Mouse (Mus musculus) midbrain, postnatal 0 days (tissue): ENCODE data around the gene Zfp398. TPM values are rescaled to one million over a fixed set of nuclear protein-coding genes. Genes with fewer than 3 reads are reported as not detected.

Experiments used
- ATAC-seq: fragments of 200-750 bp; cut with Nextera tagmentation; 2 replicates; pipeline ENCODE4 v1.8.0; 2017; ENCODE audit warnings: moderate number of reproducible peaks, mild to moderate bottlenecking, moderate TSS enrichment, moderate library complexity; ENCODE audit not compliant: low FRiP score
- DNase-seq: peaks from one replicate; pipeline ENCODE4 v3.0.0-alpha.2; 2015; ENCODE audit warnings: low spot score
- H3K27ac ChIP-seq: fragments of 300-500 bp; sonication (generic); 2 replicates; pipeline ENCODE4 v1.5.1; 2014; ENCODE audit warnings: low read depth, mild to moderate bottlenecking, low read length, mixed read lengths
- H3K27me3 ChIP-seq: fragments of 300-500 bp; sonication (generic); 2 replicates; pipeline ENCODE4 v1.6.1; 2014; ENCODE audit warnings: low read length, control low read depth, mixed read lengths; ENCODE audit not compliant: insufficient read depth
- H3K36me3 ChIP-seq: fragments of 300-500 bp; sonication (generic); 2 replicates; pipeline ENCODE4 v1.6.1; 2014; ENCODE audit warnings: low read length, control low read depth, mixed read lengths; ENCODE audit not compliant: insufficient read depth
- H3K4me1 ChIP-seq: fragments of 300-500 bp; sonication (generic); 2 replicates; pipeline ENCODE4 v1.6.1; 2014; ENCODE audit warnings: mild to moderate bottlenecking, control low read depth, antibody characterized with exemption, low read length, mixed read lengths; ENCODE audit not compliant: insufficient read depth
- H3K4me2 ChIP-seq: fragments of 300-500 bp; sonication (generic); 2 replicates; pipeline ENCODE4 v1.6.1; 2014; ENCODE audit warnings: low read depth, mild to moderate bottlenecking, low read length, mixed read lengths; ENCODE audit not compliant: poor library complexity, severe bottlenecking
- H3K4me3 ChIP-seq: fragments of 300-500 bp; sonication (generic); 2 replicates; pipeline ENCODE4 v1.5.1; 2014; ENCODE audit warnings: low read depth, mild to moderate bottlenecking, low read length, moderate library complexity
- H3K9ac ChIP-seq: fragments of 300-500 bp; sonication (generic); replicated peaks from 2 replicates; pipeline ENCODE4 v1.6.1; 2014; ENCODE audit warnings: mild to moderate bottlenecking, low read length, moderate library complexity, mixed read lengths; ENCODE audit not compliant: poor library complexity, severe bottlenecking
- H3K9me3 ChIP-seq: fragments of 300-500 bp; sonication (generic); 2 replicates; pipeline ENCODE4 v1.6.1; 2016; ENCODE audit warnings: low read length, control low read depth
- CTCF ChIP-seq: IDR thresholded peaks from 2 replicates; pipeline ENCODE4 v1.5.1; 2016; ENCODE audit warnings: antibody characterized with exemption, mild to moderate bottlenecking
- WGBS: fragments of 180-500 bp; shearing (Covaris S2); extraction: QIAGEN DNeasy Blood & Tissue Kit; methylation state at CpG from one replicate; pipeline ENCODE4 v1.1.7; 2014; 5-methylcytosine and 5-hydroxymethylcytosine counted together
- polyA plus RNA-seq: library from polyadenylated mRNA; unstranded; fragments of >200 nt; fragmentation: Nextera tagmentation; extraction: Ambion mirVana; gene quantifications from 2 replicates; pipeline ENCODE4 v1.2.1, GENCODE M21; 2015
- total RNA-seq: library from RNA; depleted of rRNA; stranded (reverse); fragments of >200 nt; gene quantifications from 2 replicates; pipeline ENCODE4 v1.2.3, GENCODE M21; 2014

The Zfp398 gene
- total and polyA plus RNA-seq, 2 experiments from 2014 or later, result 14.3 to 32.1 TPM

DNA sequence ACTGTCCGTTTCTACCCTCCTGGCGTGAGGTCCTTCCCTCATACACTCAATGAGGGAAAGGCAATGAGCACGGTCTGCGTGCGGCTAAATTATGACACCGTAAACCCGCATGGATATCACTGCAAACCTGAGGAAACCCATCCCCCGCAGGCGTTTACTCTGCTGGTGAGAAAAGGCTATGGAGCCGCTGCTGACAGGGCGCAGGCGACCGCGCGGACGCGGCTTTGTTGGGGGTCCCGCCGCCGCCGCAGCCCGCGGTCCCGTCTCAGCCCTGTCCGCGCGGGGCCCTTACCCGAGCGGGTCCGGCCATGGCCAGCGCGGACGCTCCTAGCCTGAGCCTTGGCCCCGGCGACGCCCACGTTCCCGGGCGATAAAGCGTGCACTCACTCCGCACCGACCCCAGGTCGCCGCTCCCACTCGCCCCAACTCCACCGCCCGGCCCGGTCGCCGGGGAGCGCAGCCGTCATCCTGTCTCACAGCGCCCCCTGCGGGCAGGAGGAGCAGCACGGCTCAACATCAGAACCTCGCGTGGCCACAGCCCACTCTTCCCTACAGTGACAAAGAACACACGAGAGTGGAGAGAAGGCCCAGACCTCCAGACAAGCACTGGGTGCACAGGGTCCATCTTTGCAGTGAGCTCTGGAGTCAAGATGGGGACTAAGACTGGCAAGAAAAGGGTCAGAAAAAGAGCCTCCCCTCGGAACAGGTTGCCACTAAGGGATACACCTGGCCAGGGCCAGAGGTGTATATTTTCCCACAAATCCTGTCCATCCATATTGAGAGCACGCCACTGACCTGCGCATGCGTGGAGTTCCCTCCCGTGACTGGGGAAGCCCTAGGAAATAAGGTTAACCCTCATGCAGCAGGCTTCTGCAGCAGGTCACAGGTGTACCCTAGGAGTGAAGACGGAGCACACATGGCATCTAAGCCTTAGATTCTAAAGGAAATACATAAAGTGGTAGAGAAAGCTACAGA lies 5.1 kb upstream of the Zfp398 start, which contains the start of gene Zfp786:
Gene Zfp786 (minus strand): TSS at position 764 of the 975 bp plus-strand sequence.
- ATAC-seq, result peak; percentile 95

DNA sequence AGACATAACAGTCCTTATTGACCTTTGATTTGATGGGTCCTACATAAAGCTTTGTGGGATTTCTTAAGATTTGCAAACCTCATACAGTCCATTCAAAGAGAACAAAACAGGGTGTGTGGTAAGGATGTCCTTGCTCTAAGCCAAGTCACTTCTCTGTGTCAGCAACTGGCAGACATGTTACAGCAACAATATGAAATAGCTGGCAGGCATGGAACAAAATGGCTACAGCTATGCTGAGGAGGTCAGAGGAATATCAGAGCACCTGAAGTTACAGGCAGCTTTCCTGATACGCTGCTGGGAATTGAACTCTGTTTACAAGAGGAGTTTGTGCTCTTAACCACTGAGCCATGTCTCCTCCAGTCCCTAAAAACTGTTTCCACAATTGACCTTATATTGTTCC lies 3.2 kb upstream of the Zfp398 start:
- no peak overlapping the region for H3K4me2 ChIP-seq
- H3K27me3 ChIP-seq, result no peaks in the 10 kb centered on the region
- no peak for ATAC-seq
- H3K4me1 ChIP-seq, result no peaks in the 10 kb centered on the region
- no peaks in the 10 kb centered on the region for H3K9me3 ChIP-seq
- no peaks in the 10 kb centered on the region for H3K36me3 ChIP-seq
- TF ChIP-seq CTCF, result no peak
- 88% methylated on average over 1 of the region's 1 CpGs for WGBS
- no peak overlapping the region for H3K27ac ChIP-seq
- no peak for DNase-seq
- no peak overlapping the region for H3K9ac ChIP-seq
- no peak overlapping the region for H3K4me3 ChIP-seq

More for the DNA sequence above, 5.1 kb upstream of the Zfp398 start, which contains the start of gene Zfp786:
- H3K36me3 ChIP-seq, result 0 out of 2 replicates have a peak, but pooled peaks cover 2% of the 10 kb centered on the region
- H3K4me2 ChIP-seq, result peak within 1 kb of the TSS; percentile 37
- H3K27me3 ChIP-seq, result no peaks in the 10 kb centered on the region
- peak within 1 kb of the TSS; percentile 94 for H3K9ac ChIP-seq
- no peaks in the 10 kb centered on the region for H3K4me1 ChIP-seq
- peak; percentile 94 for DNase-seq
- H3K4me3 ChIP-seq, result peak within 1 kb of the TSS; percentile 73
- WGBS, result under 1% methylated on average over 62 of the region's 64 CpGs
- TF ChIP-seq CTCF, result peak; percentile 98
- H3K9me3 ChIP-seq, result no peaks in the 10 kb centered on the region
- H3K27ac ChIP-seq, result peak within 1 kb of the TSS; percentile 97

GRCm38 (mm10) chr6:47835984-47836521 lies 592 bp downstream of the Zfp398 start:
- H3K4me3 ChIP-seq, result peak overlapping the region; percentile 84
- peak; percentile 70 for DNase-seq
- peaks cover 4% of the 10 kb centered on the region; the same call in 1 of the 2 replicates for H3K4me1 ChIP-seq
- ATAC-seq, result peak; percentile 83
- H3K27me3 ChIP-seq, result no peaks in the 10 kb centered on the region
- peak overlapping the region; percentile 81 for H3K9ac ChIP-seq
- peaks cover 9% of the 10 kb centered on the region; the same call in 1 of the 2 replicates for H3K36me3 ChIP-seq
- peak overlapping the region; percentile 59 for H3K4me2 ChIP-seq
- H3K9me3 ChIP-seq, result no peaks in the 10 kb centered on the region
- H3K27ac ChIP-seq, result peak overlapping the region; percentile 92
- 0% methylated on average over 48 of the region's 49 CpGs for WGBS
- TF ChIP-seq CTCF, result no peak

- TF ChIP-seq CTCF, result no peak
- Histone ChIP-seq H3K27ac (no peak overlapping the region), H3K27me3 (no peaks in the 10 kb centered on the region), H3K9ac (no peak overlapping the region), H3K4me1 (peaks cover 4% of the 10 kb centered on the region; the same call in 1 of the 2 replicates), H3K9me3 (no peaks in the 10 kb centered on the region), H3K4me2 (no peak overlapping the region), H3K36me3 (peaks cover 10% of the 10 kb centered on the region; the same call in 1 of the 2 replicates), H3K4me3 (no peak overlapping the region)
- ATAC-seq, result no peak
- no peak for DNase-seq
- WGBS, result 81% methylated on average over 2 of the region's 2 CpGs
Observed at GRCm38 (mm10) chr6:47837630-47838029, 2.2 kb downstream of the Zfp398 start.

DNA sequence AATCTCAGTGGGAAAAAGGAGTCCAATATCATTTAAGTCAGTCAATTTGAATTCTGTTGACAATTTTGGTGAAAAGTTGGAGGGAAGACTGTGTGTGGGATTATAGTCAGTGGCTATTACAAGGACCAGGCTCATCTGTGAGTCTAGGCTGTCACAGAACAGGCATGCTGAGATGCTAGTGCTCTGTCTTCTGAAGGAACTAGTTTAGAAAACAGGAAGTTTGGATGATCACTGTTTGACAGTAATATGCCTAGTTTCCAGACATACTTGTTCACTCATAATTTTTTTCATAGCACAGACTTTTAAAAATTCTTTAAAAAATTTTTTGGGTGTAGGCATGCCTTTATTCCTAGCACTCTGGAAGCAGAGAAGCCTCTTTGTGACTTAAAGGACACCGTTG lies 5.6 kb downstream of the Zfp398 start:
- no peak overlapping the region for H3K4me2 ChIP-seq
- 94% methylated on average over 1 of the region's 1 CpGs for WGBS
- no peaks in the 10 kb centered on the region for H3K27me3 ChIP-seq
- no peak overlapping the region for H3K27ac ChIP-seq
- H3K9ac ChIP-seq, result no peak overlapping the region
- H3K4me3 ChIP-seq, result no peak overlapping the region
- peaks cover 4% of the 10 kb centered on the region; the same call in 1 of the 2 replicates for H3K4me1 ChIP-seq
- no peak for ATAC-seq
- no peak for TF ChIP-seq CTCF
- H3K9me3 ChIP-seq, result no peaks in the 10 kb centered on the region
- no peak for DNase-seq
- H3K36me3 ChIP-seq, result peaks cover 10% of the 10 kb centered on the region; the same call in 1 of the 2 replicates
